Mouse (Mus musculus) embryonic facial prominence, embryonic 12.5 days (tissue): ENCODE results near the gene Serinc3. TPM values are rescaled to one million over a fixed set of nuclear protein-coding genes. Genes with fewer than 3 reads are reported as not detected.

Experiments
- ATAC-seq: fragments of 200-750 bp; cut with Nextera tagmentation; 2 replicates; pipeline ENCODE4 v1.8.0; 2017; ENCODE audit not compliant: insufficient number of reproducible peaks, insufficient read depth, low FRiP score, low TSS enrichment
- H3K27ac ChIP-seq: fragments of 300-500 bp; sonication (generic); 2 replicates; pipeline ENCODE4 v1.5.1; 2016; ENCODE audit warnings: mild to moderate bottlenecking
- H3K27me3 ChIP-seq: fragments of 300-500 bp; sonication (generic); 2 replicates; pipeline ENCODE4 v1.6.1; 2016; ENCODE audit warnings: mild to moderate bottlenecking, moderate library complexity
- H3K36me3 ChIP-seq: fragments of 300-500 bp; sonication (generic); 2 replicates; pipeline ENCODE4 v1.6.1; 2016; ENCODE audit warnings: mild to moderate bottlenecking
- H3K4me1 ChIP-seq: fragments of 300-500 bp; sonication (generic); 2 replicates; pipeline ENCODE4 v1.6.1; 2016
- H3K4me2 ChIP-seq: fragments of 300-500 bp; sonication (generic); replicated peaks from 2 replicates; pipeline ENCODE4 v1.6.1; 2016; ENCODE audit warnings: mild to moderate bottlenecking, moderate library complexity
- H3K4me3 ChIP-seq: fragments of 300-500 bp; sonication (generic); 2 replicates; pipeline ENCODE4 v1.5.1; 2016; ENCODE audit warnings: mild to moderate bottlenecking
- H3K9ac ChIP-seq: fragments of 300-500 bp; sonication (generic); 2 replicates; pipeline ENCODE4 v1.6.1; 2016; ENCODE audit warnings: mild to moderate bottlenecking, moderate library complexity
- H3K9me3 ChIP-seq: fragments of 300-500 bp; sonication (generic); 2 replicates; pipeline ENCODE4 v1.6.1; 2016; ENCODE audit warnings: mild to moderate bottlenecking, moderate library complexity
- WGBS: fragments of 180-500 bp; shearing (Covaris S2); methylation state at CpG from one replicate; pipeline ENCODE4 v1.1.7; 2016; 5-methylcytosine and 5-hydroxymethylcytosine counted together
- polyA plus RNA-seq: library from polyadenylated mRNA; unstranded; fragments of >200 nt; fragmentation: Nextera tagmentation; extraction: Ambion mirVana; gene quantifications from 2 replicates; pipeline ENCODE4 v1.2.1, GENCODE M21; 2016

Serinc3 gene
- polyA plus RNA-seq, 1 experiment from 2014 or later = 27.0 TPM

DNA sequence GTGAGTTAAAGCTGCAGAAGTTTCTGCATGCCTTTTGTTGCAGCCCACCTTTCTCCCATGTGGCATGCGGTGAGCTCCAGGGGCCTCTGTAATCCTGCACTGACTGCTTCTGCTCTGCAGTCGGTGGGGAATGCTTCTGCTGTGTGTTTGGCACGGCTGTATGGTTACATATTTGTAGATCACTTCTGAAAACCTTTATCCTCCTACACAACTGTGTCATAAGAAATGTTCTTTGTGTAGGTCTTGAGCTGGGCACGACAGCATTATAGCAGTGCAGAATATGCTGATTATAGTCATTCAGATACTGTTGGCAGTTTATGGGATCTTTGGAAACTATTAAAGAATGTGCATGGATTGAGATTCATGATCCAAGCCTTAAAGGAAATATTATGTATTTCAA is 40.4 kb upstream of the Serinc3 start:
- Histone ChIP-seq H3K4me2 (no peak overlapping the region), H3K4me3 (no peak overlapping the region), H3K9ac (no peak overlapping the region), H3K27ac (peak overlapping the region; percentile 8; the same call in 1 of the 2 replicates), H3K27me3 (no peaks in the 10 kb centered on the region), H3K4me1 (peaks cover 6% of the 10 kb centered on the region; the same call in 1 of the 2 replicates), H3K36me3 (no peaks in the 10 kb centered on the region), H3K9me3 (no peaks in the 10 kb centered on the region)
- ATAC-seq = no peak
- WGBS = 62% methylated on average over 4 of the region's 4 CpGs

- no peak for ATAC-seq
- Histone ChIP-seq H3K36me3 (no peaks in the 10 kb centered on the region), H3K4me1 (peaks cover 6% of the 10 kb centered on the region; the same call in 1 of the 2 replicates), H3K9me3 (no peaks in the 10 kb centered on the region), H3K4me3 (no peak overlapping the region), H3K4me2 (no peak overlapping the region), H3K9ac (no peak overlapping the region), H3K27ac (no peak overlapping the region), H3K27me3 (no peaks in the 10 kb centered on the region)
- 85% methylated on average over 2 of the region's 2 CpGs for WGBS
These were observed 37.4 kb upstream of the Serinc3 start for GRCm38 (mm10) chr2:163682344-163682743.

DNA sequence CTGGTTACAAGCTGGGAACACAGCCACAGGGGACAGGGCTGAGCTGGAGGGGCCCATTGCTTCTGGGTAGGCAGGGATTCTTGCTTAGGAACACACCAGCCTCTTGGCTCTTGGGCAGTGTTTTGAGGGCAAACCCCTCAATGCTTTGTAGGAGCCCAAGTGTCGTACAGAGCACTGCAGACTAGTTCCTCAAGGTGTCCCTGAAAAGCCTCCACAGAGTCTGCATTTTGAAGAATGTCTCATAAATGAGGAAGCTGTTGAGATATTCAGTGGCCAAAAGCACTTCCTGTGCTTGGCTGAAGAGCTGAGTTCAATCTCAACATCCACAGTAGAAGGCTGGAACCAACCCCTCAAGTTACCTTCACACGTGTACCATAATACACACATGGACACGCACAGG is 31.8 kb upstream of the Serinc3 start:
- H3K9me3 ChIP-seq = no peaks in the 10 kb centered on the region
- no peaks in the 10 kb centered on the region for H3K27me3 ChIP-seq
- H3K9ac ChIP-seq = no peak overlapping the region
- peaks cover 28% of the 10 kb centered on the region for H3K4me1 ChIP-seq
- H3K27ac ChIP-seq = no peak overlapping the region
- WGBS = 89% methylated on average over 3 of the region's 3 CpGs
- no peaks in the 10 kb centered on the region for H3K36me3 ChIP-seq
- no peak for ATAC-seq
- H3K4me3 ChIP-seq = no peak overlapping the region
- no peak overlapping the region for H3K4me2 ChIP-seq

DNA sequence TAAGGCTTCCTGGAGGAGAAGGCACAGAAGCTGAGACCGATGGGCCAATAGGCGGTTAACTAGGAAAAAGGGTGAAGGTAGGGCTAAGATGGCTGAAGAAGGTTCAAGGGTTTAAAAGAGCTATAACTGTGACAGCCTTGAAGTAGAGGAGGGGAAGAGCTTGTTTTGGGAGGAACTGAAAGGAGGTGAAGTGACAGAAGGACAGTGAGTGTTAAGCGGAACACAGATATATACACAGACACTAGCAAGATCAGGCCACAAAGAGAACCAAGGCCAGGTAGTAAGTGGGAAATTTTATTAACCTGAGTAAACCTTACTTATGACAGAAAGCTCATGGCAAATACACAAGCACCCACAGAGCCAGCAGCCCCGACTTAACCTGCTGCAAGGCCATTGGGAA is 31.4 kb upstream of the Serinc3 start:
- H3K4me1 ChIP-seq = peaks cover 28% of the 10 kb centered on the region
- no peak overlapping the region for H3K9ac ChIP-seq
- 90% methylated on average over 4 of the region's 4 CpGs for WGBS
- no peak overlapping the region for H3K4me3 ChIP-seq
- H3K4me2 ChIP-seq = no peak overlapping the region
- H3K9me3 ChIP-seq = no peaks in the 10 kb centered on the region
- H3K27ac ChIP-seq = peak overlapping the region; percentile 47; the same call in 1 of the 2 replicates
- no peak for ATAC-seq
- H3K36me3 ChIP-seq = no peaks in the 10 kb centered on the region
- no peaks in the 10 kb centered on the region for H3K27me3 ChIP-seq

DNA sequence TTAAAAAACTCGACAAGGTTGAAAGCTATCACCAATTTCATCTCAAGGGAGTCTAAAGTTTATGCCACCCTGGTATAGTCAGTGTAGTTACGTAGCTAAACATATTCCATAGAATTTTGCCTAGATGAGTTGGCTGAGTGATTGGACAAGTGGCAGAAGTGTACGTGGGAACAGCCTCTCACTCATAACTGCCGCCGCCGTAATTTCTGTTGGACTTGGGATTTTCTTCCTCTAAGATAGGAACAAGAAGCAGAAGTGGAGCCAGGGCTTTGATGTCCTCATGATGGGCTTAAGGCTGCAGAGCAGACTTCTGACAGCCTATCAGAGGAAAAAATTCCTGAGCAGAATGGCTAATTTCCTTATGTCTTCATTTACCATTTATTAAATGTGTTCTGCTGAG is 30.7 kb upstream of the Serinc3 start:
- Histone ChIP-seq H3K4me3 (no peak overlapping the region), H3K27ac (peak overlapping the region; percentile 47), H3K9ac (no peak overlapping the region), H3K4me2 (no peak overlapping the region), H3K36me3 (no peaks in the 10 kb centered on the region), H3K9me3 (no peaks in the 10 kb centered on the region), H3K27me3 (no peaks in the 10 kb centered on the region), H3K4me1 (peaks cover 28% of the 10 kb centered on the region)
- 64% methylated on average over 6 of the region's 6 CpGs for WGBS
- no peak for ATAC-seq

- no peak overlapping the region for H3K4me2 ChIP-seq
- 16% methylated on average over 5 of the region's 5 CpGs for WGBS
- no peaks in the 10 kb centered on the region for H3K9me3 ChIP-seq
- peak; percentile 75; the same call in 1 of the 2 replicates for ATAC-seq
- H3K27me3 ChIP-seq = no peaks in the 10 kb centered on the region
- H3K4me3 ChIP-seq = no peak overlapping the region
- H3K27ac ChIP-seq = peak overlapping the region; percentile 38; the same call in 1 of the 2 replicates
- peaks cover 28% of the 10 kb centered on the region for H3K4me1 ChIP-seq
- no peaks in the 10 kb centered on the region for H3K36me3 ChIP-seq
- H3K9ac ChIP-seq = no peak overlapping the region
These were observed 30.3 kb upstream of the Serinc3 start for GRCm38 (mm10) chr2:163675144-163675619.

- Histone ChIP-seq H3K9ac (no peak overlapping the region), H3K36me3 (no peaks in the 10 kb centered on the region), H3K27me3 (no peaks in the 10 kb centered on the region), H3K4me2 (no peak overlapping the region), H3K9me3 (no peaks in the 10 kb centered on the region), H3K4me1 (peaks cover 28% of the 10 kb centered on the region), H3K27ac (0 out of 2 replicates have a peak overlapping the region, but pooled peaks have one; percentile 38), H3K4me3 (no peak overlapping the region)
- no peak for ATAC-seq
- 63% methylated on average over 5 of the region's 5 CpGs for WGBS
These were observed 29.5 kb upstream of the Serinc3 start for GRCm38 (mm10) chr2:163674397-163674796.

GRCm38 (mm10) chr2:163670872-163671594 is 26.1 kb upstream of the Serinc3 start:
- Histone ChIP-seq H3K9me3 (no peaks in the 10 kb centered on the region), H3K4me3 (no peak overlapping the region), H3K27ac (no peak overlapping the region), H3K4me2 (no peak overlapping the region), H3K27me3 (no peaks in the 10 kb centered on the region), H3K4me1 (peaks cover 26% of the 10 kb centered on the region), H3K9ac (no peak overlapping the region), H3K36me3 (no peaks in the 10 kb centered on the region)
- ATAC-seq = no peak
- WGBS = 89% methylated on average over 11 of the region's 11 CpGs

GRCm38 (mm10) chr2:163667045-163667444 is 22.1 kb upstream of the Serinc3 start:
- Histone ChIP-seq H3K4me2 (no peak overlapping the region), H3K9ac (no peak overlapping the region), H3K27me3 (no peaks in the 10 kb centered on the region), H3K36me3 (no peaks in the 10 kb centered on the region), H3K27ac (no peak overlapping the region), H3K9me3 (no peaks in the 10 kb centered on the region), H3K4me3 (no peak overlapping the region), H3K4me1 (peaks cover 5% of the 10 kb centered on the region; the same call in 1 of the 2 replicates)
- WGBS = 90% methylated on average over 1 of the region's 1 CpGs
- ATAC-seq = no peak

DNA sequence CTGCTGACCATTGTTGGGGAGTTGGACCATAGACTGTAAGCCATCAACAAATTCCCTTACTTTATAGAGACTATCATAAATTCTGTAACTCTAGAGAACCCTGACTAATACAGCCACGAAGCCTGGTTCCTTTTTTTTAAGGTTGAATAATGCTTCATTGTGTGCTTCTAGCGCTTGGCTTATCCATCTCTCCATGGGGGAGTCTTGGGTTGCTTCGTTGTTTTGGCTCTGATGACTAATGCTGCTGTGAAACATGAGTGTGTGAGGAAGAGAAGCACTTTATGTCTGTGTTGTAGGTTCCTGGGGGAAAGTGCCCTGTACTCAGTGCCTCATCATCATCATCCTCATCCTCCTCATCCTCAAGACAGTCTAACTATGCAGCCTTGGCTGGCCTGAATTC is 19.0 kb upstream of the Serinc3 start:
- H3K4me1 ChIP-seq = peaks cover 23% of the 10 kb centered on the region
- WGBS = 47% methylated on average over 3 of the region's 3 CpGs
- no peaks in the 10 kb centered on the region for H3K36me3 ChIP-seq
- H3K4me2 ChIP-seq = no peak overlapping the region
- no peak for ATAC-seq
- no peak overlapping the region for H3K27ac ChIP-seq
- no peak overlapping the region for H3K4me3 ChIP-seq
- no peaks in the 10 kb centered on the region for H3K9me3 ChIP-seq
- H3K27me3 ChIP-seq = no peaks in the 10 kb centered on the region
- H3K9ac ChIP-seq = no peak overlapping the region

- Histone ChIP-seq H3K4me1 (peaks cover 23% of the 10 kb centered on the region), H3K27me3 (no peaks in the 10 kb centered on the region), H3K4me3 (no peak overlapping the region), H3K36me3 (no peaks in the 10 kb centered on the region), H3K9ac (no peak overlapping the region), H3K4me2 (no peak overlapping the region), H3K27ac (no peak overlapping the region), H3K9me3 (no peaks in the 10 kb centered on the region)
- 46% methylated on average over 2 of the region's 2 CpGs for WGBS
- ATAC-seq = no peak
These were observed 17.8 kb upstream of the Serinc3 start for GRCm38 (mm10) chr2:163662698-163663221.

DNA sequence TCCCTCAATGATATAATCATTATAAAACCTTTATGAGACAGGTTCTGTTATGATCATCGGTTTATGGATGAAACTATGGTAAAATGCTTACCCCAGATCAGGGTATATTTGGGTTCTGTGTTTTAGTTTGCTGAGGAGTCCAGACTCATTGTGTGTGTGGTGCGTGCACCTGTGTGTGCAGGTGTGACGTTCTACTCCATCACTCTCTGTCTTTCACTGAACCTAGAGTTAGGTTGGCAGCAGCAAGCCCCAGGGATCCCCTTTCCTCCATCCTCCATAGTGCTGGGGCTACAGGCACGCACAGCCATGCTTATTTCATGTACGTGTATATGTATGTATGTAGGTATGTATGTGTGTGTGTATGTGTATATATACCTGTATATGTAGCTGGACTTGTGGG is 17.1 kb upstream of the Serinc3 start:
- H3K4me3 ChIP-seq = no peak overlapping the region

More for the DNA sequence above, 17.1 kb upstream of the Serinc3 start:
- 95% methylated on average over 5 of the region's 5 CpGs for WGBS
- no peak overlapping the region for H3K9ac ChIP-seq
- no peaks in the 10 kb centered on the region for H3K9me3 ChIP-seq
- peaks cover 23% of the 10 kb centered on the region for H3K4me1 ChIP-seq
- ATAC-seq = no peak
- H3K27ac ChIP-seq = no peak overlapping the region
- no peaks in the 10 kb centered on the region for H3K36me3 ChIP-seq
- no peaks in the 10 kb centered on the region for H3K27me3 ChIP-seq
- H3K4me2 ChIP-seq = no peak overlapping the region
